Mouse (Mus musculus): ENCODE data around the gene Vmp1. TPM values are rescaled to one million over a fixed set of nuclear protein-coding genes. Genes with fewer than 3 reads are reported as not detected.
A peak's percentile ranks its signal among the peaks of the same experiment; 100 is the strongest.

The Vmp1 gene
- total RNA-seq, 2 experiments from 2014 or later = 75.0 to 79.6 TPM

GRCm38 (mm10) chr11:86575632-86576378, 107.8 kb downstream of the Vmp1 start:
- intact Hi-C loops (cut with DNase I) = loop anchor here (10.0 kb wide), 1 partner anchor 439 kb away; no protein-coding TSS in a partner anchor

GRCm38 (mm10) chr11:86574408-86574807, 109.2 kb downstream of the Vmp1 start:
- intact Hi-C loops (cut with DNase I) = loop anchor here (10.0 kb wide), 1 partner anchor 440 kb away; no protein-coding TSS in a partner anchor
- no peak for DNase-seq

More at GRCm38 (mm10) chr11:86575632-86576378, 107.8 kb downstream of the Vmp1 start:
- DNase-seq = no peak

GRCm38 (mm10) chr11:86573646-86574231, 109.9 kb downstream of the Vmp1 start:
- peak in 1 of 2 experiments; percentile 7 for DNase-seq

GRCm38 (mm10) chr11:86572623-86573022, 111.0 kb downstream of the Vmp1 start:
- intact Hi-C loops (cut with DNase I) = loop anchor here (10.0 kb wide), 1 partner anchor 442 kb away; no protein-coding TSS in a partner anchor

More at GRCm38 (mm10) chr11:86573646-86574231, 109.9 kb downstream of the Vmp1 start:
- intact Hi-C loops (cut with DNase I) = loop anchor here (10.0 kb wide), 1 partner anchor 441 kb away; no protein-coding TSS in a partner anchor

GRCm38 (mm10) chr11:86571871-86572270, 111.8 kb downstream of the Vmp1 start:
- no peak for DNase-seq
- intact Hi-C loops (cut with DNase I) = loop anchor here (10.0 kb wide), 1 partner anchor 443 kb away; no protein-coding TSS in a partner anchor

More at GRCm38 (mm10) chr11:86572623-86573022, 111.0 kb downstream of the Vmp1 start:
- DNase-seq = no peak

GRCm38 (mm10) chr11:86571047-86571855, 112.4 kb downstream of the Vmp1 start:
- intact Hi-C loops (cut with DNase I) = loop anchor here (10.0 kb wide), 1 partner anchor 444 kb away; no protein-coding TSS in a partner anchor
- DNase-seq = no peak

GRCm38 (mm10) chr11:86570261-86570746, 113.3 kb downstream of the Vmp1 start:
- intact Hi-C loops (cut with DNase I) = loop anchor here (10.0 kb wide), 1 partner anchor 444 kb away; no protein-coding TSS in a partner anchor
- DNase-seq = no peak

GRCm38 (mm10) chr11:86568425-86568824, 115.2 kb downstream of the Vmp1 start:
- intact Hi-C loops (cut with DNase I) = loop anchor here (2.0 to 5.0 kb wide), 2 partner anchors 39 to 84 kb away; no protein-coding TSS in a partner anchor

GRCm38 (mm10) chr11:86558258-86558657, 125.4 kb downstream of the Vmp1 start:
- intact Hi-C loops (cut with DNase I) = no loop called here

More at GRCm38 (mm10) chr11:86568425-86568824, 115.2 kb downstream of the Vmp1 start:
- DNase-seq = no peak

GRCm38 (mm10) chr11:86553525-86553924, 130.1 kb downstream of the Vmp1 start:
- no peak for DNase-seq
- intact Hi-C loops (cut with DNase I) = no loop called here

More at GRCm38 (mm10) chr11:86558258-86558657, 125.4 kb downstream of the Vmp1 start:
- no peak for DNase-seq

GRCm38 (mm10) chr11:86547412-86547811, 136.2 kb downstream of the Vmp1 start:
- DNase-seq = no peak
- intact Hi-C loops (cut with DNase I) = no loop called here

- intact Hi-C loops (cut with DNase I) = no loop called here
Measured at GRCm38 (mm10) chr11:86545556-86545955, 138.1 kb downstream of the Vmp1 start.

GRCm38 (mm10) chr11:86544639-86545299, 138.9 kb downstream of the Vmp1 start, which contains the start of the genes Rps6kb1 and Tubd1:
Gene Rps6kb1 (minus strand): TSS chr11:86544805.
Gene Tubd1 (plus strand): TSS chr11:86544991.
- peak; percentile 97 to 99 for DNase-seq
- intact Hi-C loops (cut with DNase I) = no loop called here

More at GRCm38 (mm10) chr11:86545556-86545955, 138.1 kb downstream of the Vmp1 start:
- DNase-seq = no peak

- peak in 1 of 2 experiments; percentile 12 for DNase-seq
- intact Hi-C loops (cut with DNase I) = no loop called here
Measured at GRCm38 (mm10) chr11:86543960-86544638, 139.5 kb downstream of the Vmp1 start.

GRCm38 (mm10) chr11:86542851-86543250, 140.8 kb downstream of the Vmp1 start:
- intact Hi-C loops (cut with DNase I) = no loop called here
- no peak for DNase-seq

GRCm38 (mm10) chr11:86540476-86540845, 143.2 kb downstream of the Vmp1 start:
- intact Hi-C loops (cut with DNase I) = no loop called here
- no peak for DNase-seq

- no peak for DNase-seq
- intact Hi-C loops (cut with DNase I) = no loop called here
Measured at GRCm38 (mm10) chr11:86539716-86540475, 143.7 kb downstream of the Vmp1 start.

GRCm38 (mm10) chr11:86538786-86539185, 144.8 kb downstream of the Vmp1 start:
- intact Hi-C loops (cut with DNase I) = no loop called here
- DNase-seq = no peak
